Mouse (Mus musculus) CH12.LX (cell line): ENCODE data around the gene Erh.

ENCODE experiments used
- CTCF ChIP-seq, 2 experiments: IDR thresholded peaks in 1 of 2; conservative IDR thresholded peaks in 1 of 2; 2 replicates each; pipeline ENCODE4 v1.5.1; 2011 to 2012; ENCODE audit warnings: low read depth in 2 of 2, low read length in 2 of 2, improper control_type of control experiment in 1 of 2, inconsistent platforms in 1 of 2, mild to moderate bottlenecking in 1 of 2, moderate library complexity in 1 of 2
- E2F4 ChIP-seq: IDR thresholded peaks from 2 replicates; pipeline ENCODE4 v1.6.1; 2011; ENCODE audit warnings: low read depth, low read length, improper control_type of control experiment; ENCODE audit not compliant: insufficient replicate concordance
- GABPA ChIP-seq: IDR thresholded peaks from 2 replicates; pipeline ENCODE4 v1.6.1; 2012; ENCODE audit warnings: low read depth, low read length, improper control_type of control experiment, inconsistent platforms; ENCODE audit not compliant: insufficient replicate concordance
- NELFE ChIP-seq: IDR thresholded peaks from 2 replicates; pipeline ENCODE4 v1.6.1; 2011; ENCODE audit warnings: low read depth, low read length, improper control_type of control experiment
- TCF12 ChIP-seq: IDR thresholded peaks from 2 replicates; pipeline ENCODE4 v1.6.1; 2014; ENCODE audit warnings: low read depth, mild to moderate bottlenecking, inconsistent platforms, low read length, improper control_type of control experiment
- UBTF ChIP-seq: IDR thresholded peaks from 2 replicates; pipeline ENCODE4 v1.6.1; 2012; ENCODE audit warnings: low read depth, mild to moderate bottlenecking, inconsistent platforms, low read length, improper control_type of control experiment, moderate library complexity

DNA sequence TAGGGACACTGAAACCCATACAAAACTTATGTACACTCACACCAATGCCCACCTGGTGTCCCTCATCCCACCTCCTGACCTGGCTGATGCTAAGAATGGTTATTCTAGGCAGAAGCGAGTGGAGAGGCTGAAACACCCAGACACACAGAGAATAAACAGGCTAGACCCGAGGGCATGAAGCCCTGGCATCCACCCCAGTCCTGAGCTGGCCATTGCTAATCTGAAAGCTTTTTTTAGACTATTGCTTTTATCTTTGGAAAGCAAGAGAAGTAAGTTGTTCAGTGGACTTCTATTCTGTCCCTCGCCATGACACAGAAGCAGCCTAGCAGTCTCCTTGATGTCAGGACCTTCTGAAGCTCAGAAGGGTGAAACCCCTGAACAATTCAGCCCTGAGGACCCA, 34.2 kb downstream of the Erh start:
- TF ChIP-seq CTCF (conservative IDR thresholded peaks at IDR 0.05 in 1 of 2, IDR thresholded peaks at IDR 0.05 in 1 of 2; ENCODE audit: low read depth in 2 of 2, low read length in 2 of 2) (no peak), NELFE (no peak), UBTF (no peak), GABPA (no peak), E2F4 (no peak), TCF12 (no peak)
